Mouse (Mus musculus) stomach, embryonic 16.5 days (tissue): Measurements from ENCODE around the gene Adamtsl3. TPM values are rescaled to one million over a fixed set of nuclear protein-coding genes. Genes with fewer than 3 reads are reported as not detected.

Source experiments
- ATAC-seq: fragments of 200-750 bp; cut with Nextera tagmentation; 2 replicates; pipeline ENCODE4 v1.8.0; 2017; ENCODE audit warnings: moderate number of reproducible peaks, moderate TSS enrichment; ENCODE audit not compliant: insufficient read depth, low FRiP score
- H3K27ac ChIP-seq: fragments of 300-500 bp; sonication (generic); 2 replicates; pipeline ENCODE4 v1.5.1; 2014; ENCODE audit warnings: low read length
- H3K27me3 ChIP-seq: fragments of 300-500 bp; sonication (generic); 2 replicates; pipeline ENCODE4 v1.6.1; 2014; ENCODE audit warnings: low read length, control low read depth, mixed read lengths; ENCODE audit not compliant: control insufficient read depth, insufficient read depth
- H3K36me3 ChIP-seq: fragments of 300-500 bp; sonication (generic); 2 replicates; pipeline ENCODE4 v1.6.1; 2014; ENCODE audit warnings: low read length; ENCODE audit not compliant: control insufficient read depth, insufficient read depth
- H3K4me1 ChIP-seq: fragments of 300-500 bp; sonication (generic); 2 replicates; pipeline ENCODE4 v1.6.1; 2014; ENCODE audit warnings: low read length, control low read depth, mixed read lengths; ENCODE audit not compliant: control insufficient read depth, insufficient read depth
- H3K4me2 ChIP-seq: fragments of 300-500 bp; sonication (generic); 2 replicates; pipeline ENCODE4 v1.6.1; 2014; ENCODE audit warnings: low read depth, low read length, mixed read lengths
- H3K4me3 ChIP-seq: fragments of 300-500 bp; sonication (generic); replicated peaks from 2 replicates; pipeline ENCODE4 v1.5.1; 2014; ENCODE audit warnings: mild to moderate bottlenecking, low read length
- H3K9ac ChIP-seq: fragments of 300-500 bp; sonication (generic); 2 replicates; pipeline ENCODE4 v1.6.1; 2014; ENCODE audit warnings: low read length
- H3K9me3 ChIP-seq: fragments of 300-500 bp; sonication (generic); replicated peaks from 2 replicates; pipeline ENCODE4 v1.6.1; 2016; ENCODE audit warnings: low read length, control low read depth; ENCODE audit not compliant: control insufficient read depth
- WGBS: fragments of 180-500 bp; shearing (Covaris S2); extraction: QIAGEN DNeasy Blood & Tissue Kit; methylation state at CpG from one replicate; pipeline ENCODE4 v1.1.7; 2014; 5-methylcytosine and 5-hydroxymethylcytosine counted together
- polyA plus RNA-seq: library from polyadenylated mRNA; unstranded; fragments of >200 nt; fragmentation: Nextera tagmentation; extraction: Ambion mirVana; gene quantifications from 2 replicates; pipeline ENCODE4 v1.2.1, GENCODE M21; 2015

Adamtsl3 gene
- polyA plus RNA-seq, 1 experiment from 2014 or later = 2.3 TPM

DNA sequence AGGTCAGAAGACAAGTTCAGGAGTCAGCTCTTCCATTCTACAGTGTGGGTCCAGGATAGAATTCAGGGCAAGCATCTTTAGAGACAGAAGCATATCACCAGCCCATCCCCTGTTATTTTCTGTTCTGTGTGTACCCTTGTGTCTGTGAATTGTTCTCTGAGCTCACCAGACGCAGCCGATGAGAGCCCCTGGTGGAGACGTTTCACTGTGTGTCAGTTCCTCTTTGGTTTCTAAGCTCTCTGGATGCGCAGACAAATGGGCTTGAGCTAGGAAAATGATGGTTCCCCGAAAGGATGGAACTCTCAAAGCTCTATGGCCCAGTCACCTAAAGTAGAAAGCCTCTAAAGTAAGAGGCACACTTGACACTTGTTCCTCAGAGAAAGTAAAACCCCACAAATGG lies 246.3 kb downstream of the Adamtsl3 start:
- no peak overlapping the region for H3K27ac ChIP-seq
- WGBS = 66% methylated on average over 5 of the region's 5 CpGs
- no peaks in the 10 kb centered on the region for H3K9me3 ChIP-seq
- H3K4me2 ChIP-seq = no peak overlapping the region
- no peaks in the 10 kb centered on the region for H3K27me3 ChIP-seq
- no peaks in the 10 kb centered on the region for H3K4me1 ChIP-seq
- ATAC-seq = no peak
- no peak overlapping the region for H3K9ac ChIP-seq
- H3K4me3 ChIP-seq = no peak overlapping the region
- no peaks in the 10 kb centered on the region for H3K36me3 ChIP-seq

DNA sequence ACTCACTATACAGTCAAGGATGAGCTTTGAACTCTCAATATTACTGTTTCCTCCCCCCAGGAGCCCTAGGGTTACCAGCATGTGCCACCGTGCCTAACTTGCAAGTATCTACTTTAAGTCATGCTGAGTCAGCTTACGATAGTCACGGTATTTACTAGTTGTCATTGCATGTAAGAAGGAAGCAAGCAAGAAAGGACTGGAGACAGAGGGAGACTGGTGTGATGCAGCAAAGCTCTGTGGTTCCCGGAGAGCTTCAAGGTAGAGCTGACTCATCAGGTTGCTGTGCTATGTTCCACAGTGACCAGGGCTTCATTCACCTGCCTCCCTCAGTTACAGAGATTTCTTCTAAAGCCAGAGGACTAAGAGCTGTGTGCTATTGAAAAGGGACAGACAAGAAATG lies 247.0 kb downstream of the Adamtsl3 start:
- Histone ChIP-seq H3K27ac (no peak overlapping the region), H3K4me3 (no peak overlapping the region), H3K27me3 (no peaks in the 10 kb centered on the region), H3K4me2 (no peak overlapping the region), H3K9ac (no peak overlapping the region), H3K4me1 (no peaks in the 10 kb centered on the region), H3K36me3 (no peaks in the 10 kb centered on the region), H3K9me3 (no peaks in the 10 kb centered on the region)
- WGBS = 75% methylated on average over 4 of the region's 4 CpGs
- ATAC-seq = no peak

DNA sequence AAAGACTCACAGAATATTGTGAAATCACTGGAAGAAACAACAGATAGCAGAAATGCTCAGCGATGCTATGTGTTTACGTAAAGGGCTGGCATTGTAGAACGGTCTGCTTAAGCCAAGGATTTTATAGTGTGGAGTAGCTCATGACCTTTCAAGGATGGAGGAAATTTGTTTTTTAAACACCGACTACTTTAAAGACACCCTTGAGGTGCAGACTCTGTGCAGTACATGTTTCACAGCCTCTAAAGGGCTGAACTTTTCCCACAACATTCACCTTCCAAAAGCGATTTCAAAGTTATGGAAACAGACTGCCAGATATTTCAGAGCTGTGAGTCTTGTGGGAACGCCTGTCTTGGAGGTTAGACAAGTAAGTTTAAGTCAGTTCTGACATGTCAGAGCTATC lies 255.4 kb downstream of the Adamtsl3 start:
- Histone ChIP-seq H3K36me3 (no peaks in the 10 kb centered on the region), H3K4me1 (no peaks in the 10 kb centered on the region)
- ATAC-seq = no peak

DNA sequence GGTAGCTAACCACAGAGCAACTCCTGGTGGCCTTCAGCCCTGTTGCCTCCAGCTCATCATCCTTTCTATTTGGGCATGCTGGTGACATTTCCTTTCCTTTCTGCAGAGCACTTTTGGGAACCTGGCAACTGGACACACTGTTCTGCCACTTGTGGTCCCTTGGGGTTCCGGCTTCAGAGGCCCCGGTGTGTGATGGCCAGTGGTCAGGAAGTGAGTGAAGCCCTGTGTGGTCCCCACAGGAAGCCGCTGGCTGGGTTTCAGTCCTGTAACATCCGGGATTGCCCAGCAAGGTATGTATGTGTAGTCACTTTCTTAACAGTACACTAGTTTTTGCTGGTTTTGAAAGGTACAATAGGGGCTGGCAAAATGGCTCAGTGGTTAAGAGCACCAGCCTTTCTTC lies 266.5 kb downstream of the Adamtsl3 start:
- Histone ChIP-seq H3K36me3 (no peaks in the 10 kb centered on the region), H3K27ac (no peak overlapping the region), H3K4me1 (no peaks in the 10 kb centered on the region), H3K9ac (no peak overlapping the region), H3K27me3 (no peaks in the 10 kb centered on the region), H3K4me3 (no peak overlapping the region), H3K4me2 (no peak overlapping the region), H3K9me3 (no peaks in the 10 kb centered on the region)
- no peak for ATAC-seq
- 84% methylated on average over 4 of the region's 4 CpGs for WGBS

More for the DNA sequence above, 255.4 kb downstream of the Adamtsl3 start:
- Histone ChIP-seq H3K4me2 (no peak overlapping the region), H3K9ac (no peak overlapping the region), H3K27me3 (no peaks in the 10 kb centered on the region), H3K27ac (no peak overlapping the region), H3K4me3 (no peak overlapping the region), H3K9me3 (no peaks in the 10 kb centered on the region)
- 53% methylated on average over 6 of the region's 6 CpGs for WGBS

DNA sequence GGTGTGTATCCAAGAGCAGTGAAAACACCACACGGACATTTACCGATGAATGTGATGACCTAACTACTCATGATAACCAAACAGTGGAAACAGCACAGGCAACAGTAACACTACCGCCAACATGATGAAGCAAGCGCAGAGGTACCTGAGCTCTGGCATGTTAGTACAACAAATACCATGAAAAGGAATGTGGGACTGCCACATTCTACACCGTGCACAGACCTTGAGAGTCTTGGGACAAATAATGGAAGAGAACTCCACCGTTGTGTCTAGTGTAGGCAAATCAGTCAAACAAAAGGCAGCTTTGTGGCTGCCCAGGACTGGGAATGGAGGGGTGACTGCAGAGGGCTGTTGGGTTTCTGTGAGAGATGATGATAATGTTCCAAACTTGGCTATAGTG lies 269.9 kb downstream of the Adamtsl3 start:
- H3K4me1 ChIP-seq = no peaks in the 10 kb centered on the region
- H3K4me2 ChIP-seq = no peak overlapping the region
- H3K27me3 ChIP-seq = no peaks in the 10 kb centered on the region
- H3K36me3 ChIP-seq = no peaks in the 10 kb centered on the region
- no peak overlapping the region for H3K4me3 ChIP-seq
- H3K27ac ChIP-seq = no peak overlapping the region
- no peak for ATAC-seq
- 72% methylated on average over 6 of the region's 6 CpGs for WGBS
- no peak overlapping the region for H3K9ac ChIP-seq
- no peaks in the 10 kb centered on the region for H3K9me3 ChIP-seq

DNA sequence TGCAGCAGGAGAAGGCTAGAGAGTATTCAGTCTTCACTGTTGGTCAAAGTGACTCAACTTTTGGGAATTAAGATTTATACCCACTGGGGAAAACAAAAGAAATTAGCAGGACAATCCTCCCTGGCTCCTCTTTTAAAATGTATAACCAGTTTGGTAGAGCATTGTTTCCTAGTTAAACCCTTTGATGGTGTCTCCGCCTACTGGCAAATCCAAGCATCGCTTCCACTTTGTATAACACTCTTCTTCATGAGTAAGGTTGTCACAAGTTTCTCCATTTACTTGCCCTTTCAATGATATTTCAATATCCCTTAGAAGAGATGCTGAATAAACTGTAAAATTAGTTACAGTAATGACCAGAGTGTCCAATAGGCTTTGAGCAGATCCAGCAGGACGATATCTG lies 274.1 kb downstream of the Adamtsl3 start:
- H3K9me3 ChIP-seq = no peaks in the 10 kb centered on the region
- no peak for ATAC-seq
- no peaks in the 10 kb centered on the region for H3K36me3 ChIP-seq
- H3K4me1 ChIP-seq = no peaks in the 10 kb centered on the region
- H3K27ac ChIP-seq = no peak overlapping the region
- no peaks in the 10 kb centered on the region for H3K27me3 ChIP-seq
- 62% methylated on average over 3 of the region's 3 CpGs for WGBS
- no peak overlapping the region for H3K4me3 ChIP-seq
- H3K4me2 ChIP-seq = no peak overlapping the region
- H3K9ac ChIP-seq = no peak overlapping the region

DNA sequence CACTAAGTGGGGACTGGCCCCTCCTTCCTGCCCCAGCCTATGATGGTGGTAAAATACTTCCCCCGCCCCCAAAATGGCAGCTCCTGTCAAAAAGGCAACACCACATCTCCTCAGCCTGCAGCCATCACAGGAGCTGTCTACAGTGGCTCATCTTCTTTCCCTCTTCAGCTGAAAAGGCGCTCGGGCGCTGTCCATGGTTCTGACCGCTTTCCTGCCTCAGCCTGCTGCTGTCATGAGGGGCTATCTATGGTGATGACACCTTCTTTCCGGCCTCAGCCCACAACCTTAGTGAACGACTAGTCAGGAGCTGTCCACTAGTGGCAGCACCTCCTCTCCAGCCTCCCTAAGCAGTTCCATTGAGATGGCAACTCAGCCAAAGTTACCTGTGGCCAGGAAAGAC lies 289.8 kb downstream of the Adamtsl3 start:
- no peak for ATAC-seq
- Histone ChIP-seq H3K9ac (no peak overlapping the region), H3K27ac (no peak overlapping the region), H3K27me3 (no peaks in the 10 kb centered on the region), H3K4me1 (no peaks in the 10 kb centered on the region), H3K4me3 (no peak overlapping the region), H3K36me3 (no peaks in the 10 kb centered on the region), H3K9me3 (no peaks in the 10 kb centered on the region), H3K4me2 (no peak overlapping the region)
- WGBS = 21% methylated on average over 7 of the region's 7 CpGs

DNA sequence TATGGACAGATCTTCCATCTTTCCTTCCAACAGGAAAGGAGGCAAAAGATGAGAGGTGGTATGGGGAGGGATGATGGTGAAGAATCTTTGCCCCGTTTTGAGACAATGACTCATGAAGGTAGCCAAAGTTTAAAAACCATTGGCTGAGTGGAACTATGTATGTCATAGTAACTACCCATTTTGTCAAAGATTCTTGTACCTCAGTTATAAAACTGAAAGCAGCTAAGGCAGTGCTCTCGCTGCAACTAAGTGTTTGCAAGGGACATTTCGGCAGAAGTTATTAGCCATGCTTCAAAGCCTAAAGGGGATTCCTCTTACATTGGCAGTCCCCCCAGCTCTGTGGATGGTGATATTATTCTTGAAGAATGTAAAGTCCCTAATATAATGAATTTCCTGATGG lies 311.7 kb downstream of the Adamtsl3 start:
- Histone ChIP-seq H3K4me3 (no peak overlapping the region), H3K9me3 (no peaks in the 10 kb centered on the region), H3K4me1 (peaks cover 15% of the 10 kb centered on the region), H3K36me3 (0 out of 2 replicates have a peak, but pooled peaks cover 1% of the 10 kb centered on the region), H3K4me2 (no peak overlapping the region), H3K27me3 (no peaks in the 10 kb centered on the region), H3K9ac (no peak overlapping the region), H3K27ac (no peak overlapping the region)
- WGBS = 84% methylated on average over 3 of the region's 3 CpGs
- ATAC-seq = no peak

DNA sequence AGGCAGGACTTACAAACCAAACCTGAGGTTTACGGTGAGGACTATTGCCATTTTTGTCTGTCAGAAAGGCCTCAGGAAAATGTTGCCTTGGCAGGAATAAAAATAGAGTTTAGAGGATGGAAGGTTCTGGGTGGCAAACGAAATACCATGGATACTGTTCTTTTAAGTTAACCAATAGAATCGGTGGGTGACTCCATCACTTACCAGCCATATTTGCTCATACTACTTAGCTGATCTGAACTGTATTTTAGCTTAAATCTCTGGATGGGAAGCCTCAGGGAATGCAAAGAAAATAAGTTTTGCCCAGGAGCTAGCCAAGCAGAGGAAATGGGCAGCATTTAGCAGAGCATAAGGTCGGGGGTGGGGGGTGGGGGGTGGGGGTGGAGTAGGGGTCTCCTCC lies 312.4 kb downstream of the Adamtsl3 start:
- Histone ChIP-seq H3K4me1 (peaks cover 15% of the 10 kb centered on the region), H3K27me3 (no peaks in the 10 kb centered on the region), H3K36me3 (0 out of 2 replicates have a peak, but pooled peaks cover 2% of the 10 kb centered on the region), H3K4me2 (peak overlapping the region; percentile 76), H3K9ac (peak overlapping the region; percentile 76), H3K4me3 (peak overlapping the region; percentile 79), H3K27ac (no peak overlapping the region), H3K9me3 (no peaks in the 10 kb centered on the region)
- ATAC-seq = no peak
- 24% methylated on average over 4 of the region's 4 CpGs for WGBS
